Mouse (Mus musculus) liver, postnatal 0 days (tissue): ENCODE measurements around the gene Gpx3. TPM values are rescaled to one million over a fixed set of nuclear protein-coding genes. Genes with fewer than 3 reads are reported as not detected.
"Not testable (repeated sequence)": the region's sequence is repeated elsewhere in the genome, so short reads cannot be mapped to it uniquely, and the experiment has no call there.

ENCODE experiments used
- ATAC-seq: fragments of 200-750 bp; cut with Nextera tagmentation; 2 replicates; pipeline ENCODE4 v1.8.0; 2017; ENCODE audit warnings: mild to moderate bottlenecking, moderate library complexity
- DNase-seq: peaks from one replicate; pipeline ENCODE4 v3.0.0-alpha.2; 2016
- H3K27ac ChIP-seq: fragments of 300-500 bp; sonication (generic); 2 replicates; pipeline ENCODE4 v1.5.1; 2014; ENCODE audit warnings: antibody characterized with exemption, moderate library complexity, mild to moderate bottlenecking, low read depth
- H3K27me3 ChIP-seq: fragments of 300-500 bp; sonication (generic); 2 replicates; pipeline ENCODE4 v1.6.1; 2014; ENCODE audit warnings: low read length, control low read depth, mixed read lengths; ENCODE audit not compliant: insufficient read depth
- H3K36me3 ChIP-seq: fragments of 300-500 bp; sonication (generic); replicated peaks from 2 replicates; pipeline ENCODE4 v1.6.1; 2014; ENCODE audit warnings: mild to moderate bottlenecking, control low read depth, low read length, moderate library complexity, mixed read lengths; ENCODE audit not compliant: insufficient read depth
- H3K4me1 ChIP-seq: fragments of 300-500 bp; sonication (generic); 2 replicates; pipeline ENCODE4 v1.6.1; 2014; ENCODE audit warnings: antibody characterized with exemption, mild to moderate bottlenecking, control low read depth; ENCODE audit not compliant: insufficient read depth
- H3K4me2 ChIP-seq: fragments of 300-500 bp; sonication (generic); 2 replicates; pipeline ENCODE4 v1.6.1; 2014; ENCODE audit warnings: low read depth, mild to moderate bottlenecking, low read length, moderate library complexity, mixed read lengths
- H3K4me3 ChIP-seq: fragments of 300-500 bp; sonication (generic); 2 replicates; pipeline ENCODE4 v1.5.1; 2014; ENCODE audit warnings: low read depth, low read length
- H3K9ac ChIP-seq: fragments of 300-500 bp; sonication (generic); replicated peaks from 2 replicates; pipeline ENCODE4 v1.6.1; 2014; ENCODE audit warnings: mild to moderate bottlenecking, moderate library complexity
- H3K9me3 ChIP-seq: fragments of 300-500 bp; sonication (generic); 2 replicates; pipeline ENCODE4 v1.6.1; 2016; ENCODE audit warnings: mild to moderate bottlenecking, control low read depth, low read length, mixed read lengths
- CTCF ChIP-seq: sonication (generic); IDR thresholded peaks from 2 replicates; pipeline ENCODE4 v1.5.1; 2016; ENCODE audit warnings: antibody characterized with exemption, low read depth
- EP300 ChIP-seq: IDR thresholded peaks from 2 replicates; pipeline ENCODE4 v1.6.1; 2016; ENCODE audit warnings: antibody characterized with exemption, low read depth, mild to moderate bottlenecking
- WGBS: fragments of 180-500 bp; shearing (Covaris S2); extraction: QIAGEN DNeasy Blood & Tissue Kit; methylation state at CpG from one replicate; pipeline ENCODE4 v1.1.7; 2014; ENCODE audit not compliant: insufficient replicate concordance; 5-methylcytosine and 5-hydroxymethylcytosine counted together
- polyA plus RNA-seq: library from polyadenylated mRNA; unstranded; fragments of >200 nt; fragmentation: Nextera tagmentation; extraction: Ambion mirVana; gene quantifications from 2 replicates; pipeline ENCODE4 v1.2.1, GENCODE M21; 2015

Gpx3 gene
- polyA plus RNA-seq, 1 experiment from 2014 or later, result 30.4 TPM

GRCm38 (mm10) chr11:54891341-54891740, 10.9 kb upstream of the Gpx3 start:
- 79% methylated on average over 5 of the region's 5 CpGs for WGBS
- Histone ChIP-seq H3K27ac (no peak overlapping the region), H3K9ac (no peak overlapping the region), H3K4me2 (no peak overlapping the region), H3K4me3 (no peak overlapping the region), H3K36me3 (no peaks in the 10 kb centered on the region), H3K4me1 (no peaks in the 10 kb centered on the region), H3K27me3 (no peaks in the 10 kb centered on the region), H3K9me3 (no peaks in the 10 kb centered on the region)
- DNase-seq, result no peak
- no peak for ATAC-seq
- TF ChIP-seq EP300 (no peak), CTCF (no peak)

DNA sequence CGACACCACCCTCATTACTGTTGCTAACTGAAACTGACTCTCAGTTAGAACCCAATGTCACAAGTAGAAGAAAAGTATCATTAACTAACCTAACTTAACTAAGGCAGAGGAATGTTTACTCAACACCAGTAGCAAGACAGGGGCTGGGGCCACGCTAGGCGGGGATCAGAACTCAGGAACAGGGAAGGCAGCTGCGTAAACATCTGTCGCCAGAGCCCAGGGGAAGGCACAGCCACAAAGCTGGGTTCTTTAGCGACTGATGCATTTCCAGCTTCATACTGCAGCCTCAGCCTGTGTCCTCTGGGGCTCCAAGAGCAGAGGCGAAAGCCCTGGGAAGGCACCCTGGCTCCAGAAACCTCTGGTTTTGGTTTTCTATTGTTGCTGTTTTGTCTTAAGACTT, 10.2 kb upstream of the Gpx3 start:
- Histone ChIP-seq H3K4me3 (no peak overlapping the region), H3K9ac (no peak overlapping the region), H3K27ac (no peak overlapping the region), H3K4me2 (no peak overlapping the region), H3K36me3 (no peaks in the 10 kb centered on the region), H3K4me1 (no peaks in the 10 kb centered on the region), H3K9me3 (no peaks in the 10 kb centered on the region), H3K27me3 (no peaks in the 10 kb centered on the region)
- DNase-seq, result no peak
- no peak for ATAC-seq
- no peak for TF ChIP-seq EP300
- no peak for TF ChIP-seq CTCF
- WGBS, result 70% methylated on average over 7 of the region's 7 CpGs

DNA sequence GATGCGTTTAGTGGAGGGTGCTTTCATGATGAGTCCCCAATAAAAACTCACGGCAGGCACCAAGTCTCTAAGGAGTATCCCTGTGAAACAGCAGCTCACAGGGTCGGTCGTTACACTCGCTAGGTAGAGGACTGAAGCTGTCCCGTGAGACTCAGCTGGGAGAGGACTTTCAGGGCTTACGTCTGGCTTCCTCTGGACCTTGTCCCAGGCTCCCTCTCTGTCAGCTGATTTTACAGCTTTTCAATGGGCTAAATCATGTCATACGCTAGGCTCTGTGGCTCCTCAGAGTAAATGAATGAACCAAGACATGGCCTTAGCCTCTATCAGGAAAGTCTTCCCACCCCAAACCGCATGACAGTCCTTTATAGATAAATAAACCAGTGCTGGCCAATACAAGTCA, 7.7 kb upstream of the Gpx3 start:
- Histone ChIP-seq H3K4me1 (no peaks in the 10 kb centered on the region), H3K9ac (no peak overlapping the region), H3K27ac (no peak overlapping the region), H3K4me2 (no peak overlapping the region), H3K27me3 (no peaks in the 10 kb centered on the region), H3K4me3 (no peak overlapping the region), H3K9me3 (no peaks in the 10 kb centered on the region), H3K36me3 (no peaks in the 10 kb centered on the region)
- DNase-seq, result no peak
- ATAC-seq, result no peak
- TF ChIP-seq CTCF, result no peak
- no peak for TF ChIP-seq EP300
- WGBS, result 80% methylated on average over 9 of the region's 9 CpGs

DNA sequence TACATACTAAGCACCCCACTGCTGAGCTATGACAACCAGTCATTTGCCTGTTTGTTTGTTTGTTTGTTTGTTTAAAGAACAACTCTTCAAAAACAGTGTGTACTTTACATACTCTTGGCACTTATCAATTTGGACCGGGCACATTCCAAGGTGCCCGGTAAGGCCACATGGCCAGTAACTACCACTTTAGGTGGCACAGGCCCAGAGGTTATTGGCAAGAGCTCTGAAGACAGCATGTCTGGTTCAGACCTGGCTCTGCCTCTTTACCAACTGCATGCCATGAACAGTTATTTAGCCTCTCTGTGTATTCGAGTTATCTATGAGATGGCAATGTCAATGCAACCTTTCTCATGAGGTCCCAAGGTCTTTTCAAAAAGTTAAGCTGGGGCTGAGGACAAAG, 5.6 kb upstream of the Gpx3 start:
- H3K4me2 ChIP-seq, ATAC-seq, H3K9me3 ChIP-seq, H3K36me3 ChIP-seq, DNase-seq, H3K9ac ChIP-seq, H3K27me3 ChIP-seq, H3K4me1 ChIP-seq, H3K27ac ChIP-seq, H3K4me3 ChIP-seq: not testable (repeated sequence)
- 82% methylated on average over 3 of the region's 3 CpGs for WGBS

DNA sequence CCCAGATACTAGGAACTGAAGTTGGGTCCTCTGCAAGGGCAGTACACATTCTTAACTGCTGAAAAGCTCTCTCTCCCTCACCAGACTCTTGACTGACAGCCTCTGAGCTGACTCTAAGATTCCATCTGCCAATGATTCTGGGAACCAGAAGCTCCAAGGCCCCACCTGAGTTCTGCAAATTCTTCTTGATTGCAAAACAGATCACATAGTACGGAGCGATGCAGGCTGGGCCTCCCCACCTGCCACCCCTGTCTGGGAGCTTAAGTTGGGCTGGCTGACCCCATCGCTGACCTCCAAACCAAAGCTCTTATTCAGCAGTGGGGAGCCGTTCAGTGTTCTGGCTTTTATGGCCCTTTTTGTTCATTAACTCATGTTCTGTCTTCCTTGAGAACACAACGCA, 4.8 kb upstream of the Gpx3 start:
- H3K36me3 ChIP-seq, result no peaks in the 10 kb centered on the region
- no peak overlapping the region for H3K4me2 ChIP-seq
- no peak overlapping the region for H3K27ac ChIP-seq
- ATAC-seq, result no peak
- H3K4me3 ChIP-seq, result no peak overlapping the region
- H3K4me1 ChIP-seq, result 0 out of 2 replicates have a peak, but pooled peaks cover 5% of the 10 kb centered on the region
- DNase-seq, result no peak
- H3K9me3 ChIP-seq, result no peaks in the 10 kb centered on the region
- TF ChIP-seq CTCF (no peak), EP300 (no peak)
- H3K9ac ChIP-seq, result no peak overlapping the region
- 78% methylated on average over 5 of the region's 5 CpGs for WGBS
- no peaks in the 10 kb centered on the region for H3K27me3 ChIP-seq

DNA sequence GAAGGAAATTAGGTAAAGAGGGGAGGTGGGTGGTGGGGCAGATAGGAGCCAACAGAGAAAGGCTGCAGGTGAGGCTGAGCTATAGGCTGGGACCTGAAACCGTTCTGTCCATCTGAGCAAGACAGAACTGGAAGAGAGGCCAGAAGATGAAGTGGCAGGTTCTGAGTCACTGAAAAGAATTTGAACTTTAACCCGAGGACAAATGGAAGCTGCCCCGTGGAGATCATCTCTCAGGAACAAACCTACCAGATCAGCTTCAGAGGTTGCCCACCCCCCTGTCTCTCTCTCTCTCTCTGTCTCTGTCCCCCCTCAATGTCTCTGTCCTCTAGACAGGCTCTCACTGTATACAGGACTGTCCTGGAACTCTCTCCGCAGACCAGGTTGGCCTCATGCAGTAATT, 2.6 kb upstream of the Gpx3 start:
- 66% methylated on average over 4 of the region's 4 CpGs for WGBS

GRCm38 (mm10) chr11:54903339-54903738, 1.1 kb downstream of the Gpx3 start:
- Histone ChIP-seq H3K9ac (peak overlapping the region; percentile 65), H3K27me3 (no peaks in the 10 kb centered on the region), H3K4me3 (peak overlapping the region; percentile 48), H3K27ac (no peak overlapping the region), H3K4me2 (peak overlapping the region; percentile 82), H3K4me1 (peaks cover 13% of the 10 kb centered on the region), H3K9me3 (no peaks in the 10 kb centered on the region), H3K36me3 (no peaks in the 10 kb centered on the region)
- ATAC-seq, result no peak
- no peak for DNase-seq
- 69% methylated on average over 5 of the region's 5 CpGs for WGBS
- TF ChIP-seq EP300, result no peak
- no peak for TF ChIP-seq CTCF

More for the DNA sequence above, 2.6 kb upstream of the Gpx3 start:
- no peak for TF ChIP-seq CTCF
- TF ChIP-seq EP300, result no peak
- Histone ChIP-seq H3K27me3 (no peaks in the 10 kb centered on the region), H3K27ac (no peak overlapping the region), H3K4me3 (no peak overlapping the region), H3K4me1 (peaks cover 13% of the 10 kb centered on the region), H3K4me2 (no peak overlapping the region), H3K9ac (no peak overlapping the region), H3K36me3 (no peaks in the 10 kb centered on the region), H3K9me3 (no peaks in the 10 kb centered on the region)
- no peak for ATAC-seq
- no peak for DNase-seq
